Mouse (Mus musculus) heart, postnatal 10 days (tissue): ENCODE measurements at regions not wholly inside any gene's neighbourhood (a gene's known extent, or its start where the extent isn't known, plus 50 kb on each side); places are given as distances from the start of the nearest gene placed in this dataset.
A peak's percentile ranks its signal among the peaks of the same experiment; 100 is the strongest.

Experiments used
- DNase-seq, 2 experiments: peaks; one replicate each; pipeline ENCODE4 v3.0.0; 2021
- intact Hi-C: fragments of 180-260 bp; cut with DNase I; formaldehyde crosslinking; loops from one replicate; pipeline ENCODE4 v1.15.1; 2025

DNA sequence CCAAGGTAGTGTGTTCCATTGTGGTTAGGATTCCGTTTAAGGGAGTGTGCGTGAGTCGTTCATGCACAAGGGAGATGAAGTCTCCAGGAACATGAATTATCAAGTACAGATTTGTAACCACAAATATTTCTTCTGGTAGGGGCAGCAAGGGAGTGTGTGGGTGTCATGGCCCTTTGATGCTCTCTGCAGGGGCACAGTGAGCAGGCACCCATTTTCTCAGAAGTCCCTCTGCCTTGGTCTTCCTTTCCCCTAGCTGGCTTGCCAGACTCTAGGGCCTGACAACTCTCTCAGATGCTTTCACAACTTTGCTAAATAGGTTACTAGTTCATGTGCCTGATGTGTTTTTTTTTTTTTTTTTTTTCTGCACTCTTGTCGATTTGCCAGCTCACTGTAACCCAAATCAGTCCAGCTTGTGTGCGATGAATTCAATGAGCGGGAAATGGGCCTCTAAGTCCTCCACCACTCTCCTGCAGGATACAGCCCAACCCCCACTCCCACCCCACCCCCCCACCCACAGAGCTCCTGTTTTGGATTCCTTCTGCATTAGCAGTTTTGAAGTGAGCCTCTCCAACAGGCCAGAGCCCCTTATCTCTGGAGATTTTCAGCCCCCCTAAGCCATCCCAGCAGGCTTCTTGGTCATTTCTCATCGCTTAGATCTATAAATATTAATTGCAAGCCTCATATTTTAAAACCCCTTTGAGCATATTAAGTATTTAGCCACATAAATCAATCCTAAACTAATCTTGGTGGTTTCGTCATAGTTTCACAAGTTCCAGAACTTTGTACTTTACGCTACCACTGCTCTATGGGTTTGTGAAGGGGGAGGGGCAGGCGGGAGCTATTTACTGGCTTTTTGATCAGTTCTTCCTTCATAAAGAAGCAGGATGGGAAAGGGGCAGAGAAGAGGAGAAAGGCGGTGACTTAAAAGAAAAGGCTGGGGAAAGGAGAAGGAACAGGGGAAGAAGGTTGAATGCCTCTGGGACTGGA, 628.4 kb upstream of the Cdh11 start:
- intact Hi-C loops = no loop called here
- no peak for DNase-seq

DNA sequence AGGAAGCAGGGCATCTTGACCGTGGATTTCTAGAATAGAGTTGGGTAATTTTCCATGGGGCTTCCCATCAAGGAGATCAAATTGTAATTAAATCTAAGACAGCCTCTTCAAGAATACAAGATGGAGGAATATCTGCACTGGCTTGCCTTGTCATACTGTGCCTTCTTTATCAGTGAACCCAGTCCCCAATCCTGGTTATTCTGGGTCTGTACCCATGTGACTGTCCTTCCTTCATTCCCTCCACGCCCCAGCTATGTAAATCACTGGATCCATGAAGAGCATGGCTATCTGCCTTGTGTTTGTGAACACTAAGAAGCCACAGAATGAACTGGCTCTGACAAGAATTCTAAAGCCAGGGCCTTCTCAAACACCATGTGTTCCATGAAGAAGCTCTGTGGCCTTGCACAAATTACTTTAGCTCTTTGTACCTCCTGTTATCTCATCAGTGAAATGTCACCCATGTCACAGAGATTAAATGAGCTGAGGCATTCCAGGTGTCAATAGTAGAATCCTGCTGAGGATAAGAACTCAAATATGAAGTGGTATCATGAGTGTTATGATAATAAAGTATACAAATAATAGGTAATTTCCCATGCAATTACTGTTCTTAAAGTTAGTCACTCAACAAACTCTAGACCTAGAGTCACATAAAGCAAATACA, 637.0 kb upstream of the Cdh11 start:
- no peak for DNase-seq
- intact Hi-C loops = no loop called here

DNA sequence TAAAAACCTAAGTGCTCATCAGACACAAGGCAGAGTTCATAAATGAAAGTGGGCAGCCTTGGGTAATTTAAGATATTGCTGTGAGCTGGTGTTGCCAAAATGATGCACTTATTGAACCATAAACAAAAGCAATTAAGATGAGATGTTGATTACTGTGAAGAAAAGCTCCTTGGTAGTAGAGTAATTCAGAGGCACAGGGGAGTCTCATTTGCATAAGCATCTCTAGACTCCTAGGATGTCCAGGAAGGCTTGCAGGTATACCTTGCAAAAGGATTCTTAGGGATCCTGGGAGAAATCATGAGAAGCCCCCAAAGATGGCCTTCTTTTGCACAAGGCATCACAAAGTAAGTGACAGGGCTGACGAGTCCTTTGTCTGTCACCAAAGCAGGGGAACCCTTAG, 640.5 kb upstream of the Cdh11 start:
- DNase-seq = no peak
- intact Hi-C loops = no loop called here

DNA sequence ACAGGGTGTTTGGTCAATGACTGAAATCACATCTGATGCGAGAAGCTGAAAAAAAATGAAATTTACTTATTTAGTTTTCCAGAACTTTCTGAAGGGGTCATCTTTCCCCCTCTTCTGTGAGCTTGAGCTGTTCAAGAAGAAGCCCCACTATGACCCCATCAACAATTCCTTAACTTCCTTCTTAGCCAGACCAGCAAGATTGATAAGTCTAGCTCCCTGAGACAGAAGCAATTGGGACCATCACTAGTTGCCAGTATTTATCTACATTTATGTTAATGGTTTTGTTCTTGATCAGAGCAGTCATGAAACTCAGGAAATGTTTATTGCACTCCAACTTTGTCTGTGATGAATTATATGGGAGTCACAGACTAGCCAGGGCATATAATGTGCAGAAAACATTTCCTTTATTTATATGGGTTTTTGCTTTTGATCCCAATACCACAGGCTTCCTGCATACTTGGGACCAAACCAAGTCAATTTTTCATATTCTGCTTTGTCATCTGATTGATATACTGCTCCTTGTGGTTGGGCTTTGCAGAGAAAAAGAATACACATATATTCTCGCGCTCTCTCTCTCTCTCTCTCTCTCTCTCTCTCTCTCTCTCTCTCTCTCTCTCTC, 645.5 kb upstream of the Cdh11 start:
- intact Hi-C loops = no loop called here
- DNase-seq = no peak

GRCm38 (mm10) chr8:103433532-103434105, 648.2 kb upstream of the Cdh11 start:
- intact Hi-C loops = no loop called here
- DNase-seq = no peak

GRCm38 (mm10) chr8:103438995-103439717, 653.7 kb upstream of the Cdh11 start:
- intact Hi-C loops = no loop called here
- no peak for DNase-seq

- DNase-seq = peak in 1 of 2 experiments; percentile 17
- intact Hi-C loops = loop anchor here (10.0 kb wide), 1 partner anchor 656 kb away; the partner anchor contains the start of gene Cdh11
These were observed 655.7 kb upstream of the Cdh11 start for GRCm38 (mm10) chr8:103441163-103441562.

GRCm38 (mm10) chr8:103442420-103443125, 657.1 kb upstream of the Cdh11 start:
- peak in 1 of 2 experiments; percentile 20 for DNase-seq
- intact Hi-C loops = loop anchor here (10.0 kb wide), 1 partner anchor 658 kb away; the partner anchor contains the start of gene Cdh11

DNA sequence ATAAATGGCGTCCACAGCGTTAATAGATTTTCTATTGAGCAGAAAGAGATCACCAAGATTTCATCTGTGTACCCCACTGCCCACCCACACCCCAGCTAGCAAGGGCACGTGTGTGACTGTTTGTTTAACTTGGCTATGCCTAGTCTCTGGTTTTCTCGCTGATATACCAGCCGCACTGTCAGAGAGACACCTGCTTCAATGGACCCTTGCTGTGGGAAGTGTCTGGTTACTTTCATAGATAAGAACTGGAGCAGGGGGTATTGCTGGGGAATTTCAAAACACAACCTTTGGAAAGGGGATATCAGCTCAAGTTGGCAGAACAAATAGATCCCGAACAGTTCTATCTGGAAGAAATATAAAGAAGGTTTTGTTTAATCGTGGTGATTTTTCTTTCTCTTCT, 656.8 kb upstream of the Cdh5 start:
- intact Hi-C loops = loop anchor here (10.0 kb wide), 1 partner anchor 660 kb away; the partner anchor contains the start of gene Cdh11
- no peak for DNase-seq

DNA sequence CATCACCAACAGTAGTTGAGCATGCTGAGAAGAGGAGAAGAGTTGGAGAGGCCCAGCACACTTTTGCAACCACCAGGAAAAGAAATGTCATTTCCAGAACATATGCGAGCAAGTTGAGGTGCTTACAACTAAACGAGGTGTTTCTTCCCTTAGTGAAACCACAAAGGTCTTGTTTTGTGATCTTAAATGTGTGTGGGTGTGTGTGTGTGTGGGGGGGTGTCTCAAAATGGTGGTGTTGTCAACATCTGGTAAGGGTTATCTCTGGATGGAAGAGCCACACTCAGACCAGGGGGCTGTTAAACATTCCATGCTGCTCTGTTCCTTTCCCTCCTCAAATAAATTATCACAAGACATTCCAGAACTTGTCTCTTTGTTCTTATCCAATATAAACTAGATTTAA, 656.0 kb upstream of the Cdh5 start:
- DNase-seq = no peak
- intact Hi-C loops = loop anchor here (10.0 kb wide), 1 partner anchor 661 kb away; the partner anchor contains the start of gene Cdh11

GRCm38 (mm10) chr8:103447916-103448315, 653.5 kb upstream of the Cdh5 start:
- intact Hi-C loops = loop anchor here (10.0 kb wide), 1 partner anchor 663 kb away; the partner anchor contains the start of gene Cdh11
- no peak for DNase-seq

GRCm38 (mm10) chr8:103451381-103452018, 649.9 kb upstream of the Cdh5 start:
- DNase-seq = no peak
- intact Hi-C loops = no loop called here

GRCm38 (mm10) chr8:103457176-103457575, 644.2 kb upstream of the Cdh5 start:
- no peak for DNase-seq
- intact Hi-C loops = no loop called here

GRCm38 (mm10) chr8:103463557-103463956, 637.9 kb upstream of the Cdh5 start:
- intact Hi-C loops = no loop called here
- DNase-seq = peak in 1 of 2 experiments; percentile 8

DNA sequence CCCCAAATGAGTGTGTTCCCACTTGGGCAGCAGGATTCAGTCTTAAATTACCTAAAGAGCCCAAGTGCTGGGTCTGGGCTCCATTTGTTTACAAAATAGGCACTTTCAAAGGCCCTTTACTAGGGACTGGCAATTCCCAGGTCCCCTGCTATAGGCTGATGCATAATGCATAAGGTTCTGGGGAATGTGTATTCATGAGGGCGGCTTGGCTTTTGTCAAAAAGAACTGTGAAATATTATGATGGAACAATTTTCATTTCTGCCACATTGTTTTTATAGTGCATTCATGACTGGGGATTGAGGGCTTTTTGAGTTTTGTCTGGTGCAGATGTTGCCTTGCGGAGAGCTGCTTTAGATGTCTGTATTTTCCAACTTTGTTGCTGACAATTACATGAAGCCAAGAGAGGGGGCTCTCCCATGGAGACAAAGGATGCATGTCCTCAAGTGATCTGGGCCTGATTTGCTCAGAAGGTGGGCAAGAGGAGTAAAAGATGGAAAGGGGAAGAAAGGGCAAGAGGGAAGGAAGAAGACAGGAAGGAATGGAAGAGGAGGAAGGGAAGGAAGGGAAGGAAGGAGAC, 636.6 kb upstream of the Cdh5 start:
- DNase-seq = no peak
- intact Hi-C loops = no loop called here

GRCm38 (mm10) chr8:103467536-103468160, 633.8 kb upstream of the Cdh5 start:
- intact Hi-C loops = no loop called here

DNA sequence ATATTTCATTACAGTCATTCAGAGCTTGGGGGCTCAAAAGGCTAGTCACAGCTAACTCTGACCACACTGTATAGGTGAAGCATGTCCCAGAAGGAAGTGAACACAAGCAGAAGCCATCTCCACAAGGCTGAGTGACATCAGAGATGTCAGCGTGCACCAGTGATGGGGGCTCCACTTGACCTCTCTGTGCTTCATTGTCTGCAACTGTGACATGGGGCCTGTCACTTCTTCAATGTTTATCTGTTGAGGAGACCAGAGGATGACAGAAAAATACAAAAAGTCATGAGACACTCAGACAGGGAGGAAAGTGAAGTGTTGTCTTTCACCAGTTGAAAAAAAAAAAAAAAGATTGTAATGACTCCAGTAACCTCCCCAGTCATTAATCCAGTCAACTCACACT, 632.4 kb upstream of the Cdh5 start:
- intact Hi-C loops = no loop called here
- DNase-seq = no peak

More at GRCm38 (mm10) chr8:103467536-103468160, 633.8 kb upstream of the Cdh5 start:
- no peak for DNase-seq

- no peak for DNase-seq
- intact Hi-C loops = no loop called here
These were observed 631.1 kb upstream of the Cdh5 start for GRCm38 (mm10) chr8:103470316-103470715.
